Mouse (Mus musculus): ENCODE results near the gene Gm4450.

DNA sequence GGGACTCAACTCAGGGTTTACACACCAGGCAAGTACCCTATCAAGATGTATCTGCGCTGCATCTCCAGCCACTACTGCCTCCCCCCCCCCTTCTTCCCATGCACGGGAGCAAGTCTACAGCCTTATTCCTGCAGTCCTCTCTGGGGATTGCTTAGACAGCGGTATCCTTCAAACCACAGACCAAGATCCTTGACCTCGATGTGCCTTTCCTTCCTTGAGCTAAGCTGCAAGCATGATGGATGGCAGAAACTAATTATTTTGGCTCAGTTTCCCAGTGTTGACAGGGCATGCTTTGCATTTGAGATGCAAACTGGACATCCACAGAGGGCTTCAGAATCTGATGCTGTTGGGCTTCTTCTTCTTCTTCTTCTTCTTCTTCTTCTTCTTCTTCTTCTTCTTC is 34.0 kb downstream of the Gm4450 start:
- TF ChIP-seq CTCF (IDR thresholded peaks at IDR 0.05; ENCODE audit: low read depth): no peak
- no peak for TF ChIP-seq EP300 (optimal IDR thresholded peaks at IDR 0.05)

Data from stomach, postnatal 0 days (tissue).